Mouse (Mus musculus) heart, postnatal 0 days (tissue): ENCODE data around the gene Myo9b. TPM values are rescaled to one million over a fixed set of nuclear protein-coding genes. Genes with fewer than 3 reads are reported as not detected.
"Not testable (repeated sequence)": the region's sequence is repeated elsewhere in the genome, so short reads cannot be mapped to it uniquely, and the experiment has no call there.

ENCODE experiments used
- ATAC-seq: fragments of 200-750 bp; cut with Nextera tagmentation; 2 replicates; pipeline ENCODE4 v1.8.0; 2017; ENCODE audit warnings: low read depth, moderate number of reproducible peaks, moderate library complexity; ENCODE audit not compliant: insufficient read depth
- DNase-seq: peaks from one replicate; pipeline ENCODE4 v3.0.0-alpha.2; 2016; ENCODE audit warnings: low spot score
- H3K27ac ChIP-seq: fragments of 300-500 bp; sonication (generic); 2 replicates; pipeline ENCODE4 v1.5.1; 2014; ENCODE audit warnings: low read depth, mild to moderate bottlenecking
- H3K27me3 ChIP-seq: fragments of 300-500 bp; sonication (generic); 2 replicates; pipeline ENCODE4 v1.6.1; 2014; ENCODE audit warnings: low read length, mixed read lengths; ENCODE audit not compliant: control insufficient read depth, insufficient read depth
- H3K36me3 ChIP-seq: fragments of 300-500 bp; sonication (generic); replicated peaks from 2 replicates; pipeline ENCODE4 v1.6.1; 2014; ENCODE audit warnings: low read length, mixed read lengths; ENCODE audit not compliant: control insufficient read depth, insufficient read depth
- H3K4me1 ChIP-seq: fragments of 300-500 bp; sonication (generic); 2 replicates; pipeline ENCODE4 v1.6.1; 2014; ENCODE audit warnings: antibody characterized with exemption; ENCODE audit not compliant: control insufficient read depth, insufficient read depth
- H3K4me2 ChIP-seq: fragments of 300-500 bp; sonication (generic); 2 replicates; pipeline ENCODE4 v1.6.1; 2014; ENCODE audit warnings: low read depth, mild to moderate bottlenecking, low read length, moderate library complexity
- H3K4me3 ChIP-seq: fragments of 300-500 bp; sonication (generic); 2 replicates; pipeline ENCODE4 v1.5.1; 2014; ENCODE audit warnings: low read depth, low read length
- H3K9ac ChIP-seq: fragments of 300-500 bp; sonication (generic); replicated peaks from 2 replicates; pipeline ENCODE4 v1.6.1; 2014; ENCODE audit warnings: low read depth, low read length, mixed read lengths
- H3K9me3 ChIP-seq: fragments of 300-500 bp; sonication (generic); replicated peaks from 2 replicates; pipeline ENCODE4 v1.6.1; 2016; ENCODE audit warnings: low read length; ENCODE audit not compliant: control insufficient read depth
- CTCF ChIP-seq: IDR thresholded peaks from 2 replicates; pipeline ENCODE4 v1.5.1; 2016; ENCODE audit warnings: antibody characterized with exemption, control low read depth, low read depth
- EP300 ChIP-seq: IDR thresholded peaks from 2 replicates; pipeline ENCODE4 v1.6.1; 2016; ENCODE audit warnings: antibody characterized with exemption, low read depth
- WGBS: fragments of 180-500 bp; shearing (Covaris S2); extraction: QIAGEN DNeasy Blood & Tissue Kit; methylation state at CpG from one replicate; pipeline ENCODE4 v1.1.7; 2014; 5-methylcytosine and 5-hydroxymethylcytosine counted together
- polyA plus RNA-seq: library from polyadenylated mRNA; unstranded; fragments of >200 nt; fragmentation: Nextera tagmentation; extraction: Ambion mirVana; gene quantifications from 2 replicates; pipeline ENCODE4 v1.2.1, GENCODE M21; 2015
- total RNA-seq: library from RNA; depleted of rRNA; stranded (reverse); fragments of >200 nt; gene quantifications from 2 replicates; pipeline ENCODE4 v1.2.3, GENCODE M21; 2014; ENCODE audit warnings: low replicate concordance

The Myo9b gene
- total and polyA plus RNA-seq, 2 experiments from 2014 or later, result 7.1 to 35.0 TPM

GRCm38 (mm10) chr8:71289098-71289497 lies 16.6 kb downstream of the Myo9b start:
- no peak overlapping the region; the same call in 1 of the 2 replicates for H3K9ac ChIP-seq
- TF ChIP-seq EP300 (no peak), CTCF (no peak)
- H3K9me3 ChIP-seq, result no peaks in the 10 kb centered on the region
- H3K36me3 ChIP-seq, result peaks cover 18% of the 10 kb centered on the region
- WGBS, result 36% methylated on average over 7 of the region's 7 CpGs
- H3K27me3 ChIP-seq, result no peaks in the 10 kb centered on the region
- H3K4me1 ChIP-seq, result peaks cover 20% of the 10 kb centered on the region
- ATAC-seq, result no peak
- peak overlapping the region; percentile 38 for H3K27ac ChIP-seq
- no peak overlapping the region for H3K4me2 ChIP-seq
- DNase-seq, result no peak
- no peak overlapping the region for H3K4me3 ChIP-seq

- no peak overlapping the region for H3K9ac ChIP-seq
- H3K4me2 ChIP-seq, result no peak overlapping the region
- H3K27ac ChIP-seq, result peak overlapping the region; percentile 38; the same call in 1 of the 2 replicates
- TF ChIP-seq EP300, result no peak
- no peak for TF ChIP-seq CTCF
- no peaks in the 10 kb centered on the region for H3K27me3 ChIP-seq
- DNase-seq (no peak), ATAC-seq (no peak)
- peaks cover 12% of the 10 kb centered on the region for H3K4me1 ChIP-seq
- H3K4me3 ChIP-seq, result no peak overlapping the region
- no peaks in the 10 kb centered on the region for H3K9me3 ChIP-seq
- 88% methylated on average over 21 of the region's 21 CpGs for WGBS
- peaks cover 29% of the 10 kb centered on the region for H3K36me3 ChIP-seq
Observed at GRCm38 (mm10) chr8:71290211-71290610, 17.7 kb downstream of the Myo9b start.

GRCm38 (mm10) chr8:71290911-71291310 lies 18.4 kb downstream of the Myo9b start:
- peaks cover 34% of the 10 kb centered on the region for H3K36me3 ChIP-seq
- no peak overlapping the region for H3K4me3 ChIP-seq
- TF ChIP-seq EP300 (no peak), CTCF (no peak)

GRCm38 (mm10) chr8:71291351-71291750 lies 18.8 kb downstream of the Myo9b start:
- H3K4me3 ChIP-seq, result no peak overlapping the region
- ATAC-seq, result peak; percentile 13; the same call in 1 of the 2 replicates
- no peaks in the 10 kb centered on the region for H3K27me3 ChIP-seq
- peaks cover 5% of the 10 kb centered on the region for H3K4me1 ChIP-seq
- TF ChIP-seq EP300 (no peak), CTCF (no peak)
- WGBS, result 57% methylated on average over 6 of the region's 6 CpGs
- H3K4me2 ChIP-seq, result no peak overlapping the region
- no peak for DNase-seq
- no peak overlapping the region; the same call in 1 of the 2 replicates for H3K9ac ChIP-seq
- no peak overlapping the region for H3K27ac ChIP-seq
- peaks cover 34% of the 10 kb centered on the region for H3K36me3 ChIP-seq
- no peaks in the 10 kb centered on the region for H3K9me3 ChIP-seq

More at GRCm38 (mm10) chr8:71290911-71291310, 18.4 kb downstream of the Myo9b start:
- Histone ChIP-seq H3K4me2 (no peak overlapping the region), H3K27me3 (no peaks in the 10 kb centered on the region), H3K9ac (no peak overlapping the region; the same call in 1 of the 2 replicates), H3K27ac (no peak overlapping the region), H3K4me1 (peaks cover 5% of the 10 kb centered on the region), H3K9me3 (no peaks in the 10 kb centered on the region)
- WGBS, result 88% methylated on average over 10 of the region's 10 CpGs
- 0 out of 2 replicates have a peak, but pooled peaks have one; percentile 7 for ATAC-seq
- DNase-seq, result no peak

- DNase-seq, H3K4me3 ChIP-seq, H3K9me3 ChIP-seq, H3K4me1 ChIP-seq, H3K4me2 ChIP-seq, ATAC-seq, H3K27me3 ChIP-seq, H3K9ac ChIP-seq, H3K27ac ChIP-seq: not testable (repeated sequence)
- H3K36me3 ChIP-seq, result peaks cover 49% of the 10 kb centered on the region
- WGBS, result 92% methylated on average over 3 of the region's 3 CpGs
Observed at GRCm38 (mm10) chr8:71293930-71294329, 21.4 kb downstream of the Myo9b start.

GRCm38 (mm10) chr8:71296188-71296621 lies 23.7 kb downstream of the Myo9b start:
- Histone ChIP-seq H3K4me1 (0 out of 2 replicates have a peak, but pooled peaks cover 12% of the 10 kb centered on the region), H3K9me3 (no peaks in the 10 kb centered on the region), H3K27me3 (no peaks in the 10 kb centered on the region), H3K4me2 (no peak overlapping the region), H3K36me3 (peaks cover 36% of the 10 kb centered on the region), H3K9ac (no peak overlapping the region), H3K27ac (peak overlapping the region; percentile 57), H3K4me3 (no peak overlapping the region)
- TF ChIP-seq EP300 (no peak), CTCF (no peak)
- WGBS, result 77% methylated on average over 2 of the region's 2 CpGs
- ATAC-seq, result no peak
- DNase-seq, result no peak
